Mouse (Mus musculus) embryonic facial prominence, embryonic 11.5 days (tissue): Measurements from ENCODE around the gene Capn13. TPM values are rescaled to one million over a fixed set of nuclear protein-coding genes. Genes with fewer than 3 reads are reported as not detected.

ENCODE experiments used
- ATAC-seq: fragments of 200-750 bp; cut with Nextera tagmentation; replicated peaks from 2 replicates; pipeline ENCODE4 v1.8.0; 2017; ENCODE audit warnings: low read depth; ENCODE audit not compliant: insufficient number of reproducible peaks, low FRiP score, low TSS enrichment
- DNase-seq: peaks from one replicate; pipeline ENCODE4 v3.0.0-alpha.2; 2015; ENCODE audit warnings: low spot score
- H3K27ac ChIP-seq: fragments of 300-500 bp; sonication (generic); replicated peaks from 2 replicates; pipeline ENCODE4 v1.5.1; 2014; ENCODE audit warnings: mild to moderate bottlenecking, low read depth, low read length, control low read depth
- H3K27me3 ChIP-seq: fragments of 300-500 bp; sonication (generic); 2 replicates; pipeline ENCODE4 v1.6.1; 2014; ENCODE audit warnings: mild to moderate bottlenecking, low read length, moderate library complexity, mixed read lengths; ENCODE audit not compliant: control insufficient read depth, insufficient read depth
- H3K36me3 ChIP-seq: fragments of 300-500 bp; sonication (generic); replicated peaks from 2 replicates; pipeline ENCODE4 v1.6.1; 2014; ENCODE audit warnings: low read depth, mild to moderate bottlenecking, low read length, moderate library complexity, mixed read lengths; ENCODE audit not compliant: control insufficient read depth, insufficient read depth
- H3K4me1 ChIP-seq: fragments of 300-500 bp; sonication (generic); 2 replicates; pipeline ENCODE4 v1.6.1; 2014; ENCODE audit warnings: low read length, mixed read lengths; ENCODE audit not compliant: control insufficient read depth, insufficient read depth
- H3K4me2 ChIP-seq: fragments of 300-500 bp; sonication (generic); 2 replicates; pipeline ENCODE4 v1.6.1; 2014; ENCODE audit warnings: low read depth, mild to moderate bottlenecking, control low read depth, low read length, moderate library complexity
- H3K4me3 ChIP-seq: fragments of 300-500 bp; sonication (generic); 2 replicates; pipeline ENCODE4 v1.5.1; 2014; ENCODE audit warnings: low read depth, low read length, control low read depth
- H3K9ac ChIP-seq: fragments of 300-500 bp; sonication (generic); replicated peaks from 2 replicates; pipeline ENCODE4 v1.6.1; 2014; ENCODE audit warnings: mild to moderate bottlenecking, control low read depth, low read length
- H3K9me3 ChIP-seq: fragments of 300-500 bp; sonication (generic); replicated peaks from 2 replicates; pipeline ENCODE4 v1.6.1; 2016; ENCODE audit warnings: mild to moderate bottlenecking, low read length, inconsistent platforms, mixed read lengths; ENCODE audit not compliant: control insufficient read depth
- WGBS: fragments of 180-500 bp; shearing (Covaris S2); extraction: QIAGEN DNeasy Blood & Tissue Kit; methylation state at CpG from one replicate; pipeline ENCODE4 v1.1.7; 2014; 5-methylcytosine and 5-hydroxymethylcytosine counted together
- polyA plus RNA-seq: library from polyadenylated mRNA; unstranded; fragments of >200 nt; fragmentation: Nextera tagmentation; extraction: Ambion mirVana; gene quantifications from 2 replicates; pipeline ENCODE4 v1.2.1, GENCODE M21; 2014

Gene Capn13
- polyA plus RNA-seq, 1 experiment from 2014 or later, result not detected

- no peaks in the 10 kb centered on the region for H3K36me3 ChIP-seq
- H3K4me1 ChIP-seq, result no peaks in the 10 kb centered on the region
- H3K4me3 ChIP-seq, result no peak overlapping the region
- no peak overlapping the region for H3K27ac ChIP-seq
- H3K9me3 ChIP-seq, result no peaks in the 10 kb centered on the region
- ATAC-seq, result no peak
- no peaks in the 10 kb centered on the region for H3K27me3 ChIP-seq
- 75% methylated on average over 9 of the region's 9 CpGs for WGBS
- no peak for DNase-seq
- no peak overlapping the region for H3K9ac ChIP-seq
- H3K4me2 ChIP-seq, result no peak overlapping the region
Measured at GRCm38 (mm10) chr17:73382327-73383014, 18.2 kb downstream of the Capn13 start.

- Histone ChIP-seq H3K27ac (no peak overlapping the region), H3K9ac (no peak overlapping the region), H3K36me3 (no peaks in the 10 kb centered on the region), H3K4me1 (no peaks in the 10 kb centered on the region), H3K9me3 (no peaks in the 10 kb centered on the region), H3K4me2 (no peak overlapping the region), H3K27me3 (no peaks in the 10 kb centered on the region), H3K4me3 (no peak overlapping the region)
- ATAC-seq (no peak), DNase-seq (no peak)
- WGBS, result 88% methylated on average over 3 of the region's 3 CpGs
Measured at GRCm38 (mm10) chr17:73381681-73382080, 19.0 kb downstream of the Capn13 start.

- Histone ChIP-seq H3K4me3 (no peak overlapping the region), H3K4me1 (no peaks in the 10 kb centered on the region), H3K27ac (no peak overlapping the region), H3K27me3 (no peaks in the 10 kb centered on the region), H3K36me3 (no peaks in the 10 kb centered on the region), H3K9ac (no peak overlapping the region), H3K4me2 (no peak overlapping the region), H3K9me3 (no peaks in the 10 kb centered on the region)
- WGBS, result 83% methylated on average over 7 of the region's 7 CpGs
- DNase-seq (no peak), ATAC-seq (no peak)
Measured at GRCm38 (mm10) chr17:73377778-73378484, 22.7 kb downstream of the Capn13 start.

DNA sequence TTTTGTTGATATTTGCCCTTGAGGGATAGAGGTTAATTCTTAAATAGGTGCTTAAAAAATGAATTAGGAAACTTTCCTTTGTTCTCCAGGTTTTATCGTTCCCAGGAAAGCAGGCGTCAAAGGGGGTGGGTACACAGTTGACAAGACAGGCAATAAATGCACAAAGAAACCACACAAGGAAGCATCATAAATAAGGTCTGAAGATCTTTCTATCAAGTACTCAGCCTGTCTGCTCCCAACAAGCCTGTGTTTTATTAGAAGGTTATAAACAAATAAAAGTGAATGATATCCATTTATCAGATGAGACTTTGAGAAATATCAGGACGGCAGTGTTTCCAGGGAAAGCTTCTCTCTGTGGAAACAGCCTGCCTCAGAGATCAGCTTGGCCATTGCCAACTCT lies 33.3 kb downstream of the Capn13 start:
- H3K36me3 ChIP-seq, result no peaks in the 10 kb centered on the region
- DNase-seq (no peak), ATAC-seq (no peak)
- no peak overlapping the region for H3K27ac ChIP-seq
- no peaks in the 10 kb centered on the region for H3K9me3 ChIP-seq
- H3K27me3 ChIP-seq, result no peaks in the 10 kb centered on the region
- WGBS, result 87% methylated on average over 3 of the region's 3 CpGs
- no peak overlapping the region for H3K9ac ChIP-seq
- H3K4me1 ChIP-seq, result no peaks in the 10 kb centered on the region
- H3K4me2 ChIP-seq, result no peak overlapping the region
- H3K4me3 ChIP-seq, result no peak overlapping the region

- 56% methylated on average over 5 of the region's 5 CpGs for WGBS
- Histone ChIP-seq H3K9me3 (no peaks in the 10 kb centered on the region), H3K27ac (no peak overlapping the region), H3K36me3 (no peaks in the 10 kb centered on the region), H3K27me3 (no peaks in the 10 kb centered on the region), H3K4me1 (no peaks in the 10 kb centered on the region), H3K4me3 (no peak overlapping the region), H3K9ac (no peak overlapping the region), H3K4me2 (no peak overlapping the region)
- DNase-seq (no peak), ATAC-seq (no peak)
Measured at GRCm38 (mm10) chr17:73361054-73361453, 39.6 kb downstream of the Capn13 start.

DNA sequence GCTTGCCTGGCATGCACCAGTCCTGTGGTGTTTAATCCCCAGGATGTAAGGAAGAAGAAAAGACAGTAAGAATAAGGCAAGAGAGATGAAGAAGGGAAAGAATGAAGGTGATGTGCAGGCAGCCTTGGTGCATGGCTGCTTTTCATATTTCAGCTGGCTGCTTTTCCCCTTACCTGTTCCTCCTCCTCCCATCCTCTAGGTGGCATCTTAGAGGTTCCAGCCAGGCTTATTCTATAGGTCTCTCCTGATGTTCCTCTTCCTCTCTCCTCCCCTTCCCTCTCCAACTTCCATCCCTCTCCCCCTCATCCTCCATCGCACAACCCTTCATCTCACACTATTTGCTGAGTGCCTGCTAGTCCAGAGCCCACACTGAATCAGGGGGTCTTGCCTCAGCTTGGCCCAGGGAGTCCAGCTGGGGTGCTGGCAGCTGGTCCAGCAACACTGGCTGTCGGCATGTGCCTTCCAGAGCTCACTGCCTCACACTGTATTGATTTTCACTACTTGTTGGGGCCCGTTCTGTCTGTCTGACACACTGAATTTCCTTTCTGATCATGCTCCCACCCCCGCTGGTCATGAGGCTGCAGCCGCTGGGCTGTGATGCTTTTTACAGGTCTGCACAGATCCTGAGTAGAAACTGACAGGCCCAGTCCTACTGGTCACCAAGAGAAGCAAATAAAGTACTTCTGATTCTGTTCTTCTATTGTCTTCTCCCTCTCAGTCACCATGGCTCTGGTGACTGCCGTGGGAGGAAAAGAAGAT lies 56.9 kb downstream of the Capn13 start:
- H3K4me3 ChIP-seq, result no peak overlapping the region
- H3K9ac ChIP-seq, result no peak overlapping the region
- H3K9me3 ChIP-seq, result no peaks in the 10 kb centered on the region
- no peaks in the 10 kb centered on the region for H3K36me3 ChIP-seq
- no peaks in the 10 kb centered on the region for H3K27me3 ChIP-seq
- no peak overlapping the region for H3K4me2 ChIP-seq
- no peaks in the 10 kb centered on the region for H3K4me1 ChIP-seq
- 80% methylated on average over 6 of the region's 6 CpGs for WGBS
- ATAC-seq (0 out of 2 replicates have a peak, but pooled peaks have one; percentile 24), DNase-seq (no peak)
- H3K27ac ChIP-seq, result no peak overlapping the region

- WGBS, result 67% methylated on average over 14 of the region's 14 CpGs
- ATAC-seq, result no peak
- H3K4me2 ChIP-seq, result no peak overlapping the region
- no peak overlapping the region for H3K9ac ChIP-seq
- no peaks in the 10 kb centered on the region for H3K36me3 ChIP-seq
- DNase-seq, result no peak
- H3K4me1 ChIP-seq, result no peaks in the 10 kb centered on the region
- no peak overlapping the region for H3K27ac ChIP-seq
- no peaks in the 10 kb centered on the region for H3K27me3 ChIP-seq
- no peak overlapping the region for H3K4me3 ChIP-seq
- H3K9me3 ChIP-seq, result no peaks in the 10 kb centered on the region
Measured at GRCm38 (mm10) chr17:73342673-73343072, 58.0 kb downstream of the Capn13 start.

GRCm38 (mm10) chr17:73329071-73329470 lies 71.6 kb downstream of the Capn13 start:
- no peak overlapping the region for H3K4me3 ChIP-seq
- no peaks in the 10 kb centered on the region for H3K9me3 ChIP-seq
- 78% methylated on average over 5 of the region's 5 CpGs for WGBS
- no peaks in the 10 kb centered on the region for H3K27me3 ChIP-seq
- no peak overlapping the region for H3K9ac ChIP-seq
- no peaks in the 10 kb centered on the region for H3K4me1 ChIP-seq
- H3K4me2 ChIP-seq, result no peak overlapping the region
- no peak for ATAC-seq
- no peaks in the 10 kb centered on the region for H3K36me3 ChIP-seq
- no peak overlapping the region for H3K27ac ChIP-seq
- DNase-seq, result no peak
